Mouse (Mus musculus) adrenal gland, adult 18-20 months (tissue): ENCODE results near the gene Klk14. TPM values are rescaled to one million over a fixed set of nuclear protein-coding genes. Genes with fewer than 3 reads are reported as not detected.
"Not testable (repeated sequence)": the region's sequence is repeated elsewhere in the genome, so short reads cannot be mapped to it uniquely, and the experiment has no call there.

Experiments
- DNase-seq, 2 experiments: peaks; one replicate each; pipeline ENCODE4 v3.0.0; 2021 to 2022; ENCODE audit warnings: low spot score in 2 of 2
- long read RNA-seq, 2 experiments: library from polyadenylated mRNA; stranded (forward); transcript quantifications; one replicate each; pipeline ENCODE4 v2.0.0; 2021
- total RNA-seq, 2 experiments: library from RNA; stranded (reverse); gene quantifications; 1 replicate in 1 of 2; 2 replicates in 1 of 2; pipeline ENCODE4 v1.2.3; 2021

The Klk14 gene
- total RNA-seq: not detected
- long read RNA-seq, experiment 1: 0 reads
- long read RNA-seq, experiment 2: 0 reads

- DNase-seq: no peak
These were observed at the start of gene Klk14 for GRCm38 (mm10) chr7:43690118-43690517. Gene Klk14, plus strand, starts transcription at chr7:43690418.

GRCm38 (mm10) chr7:43642587-43642986 lies 47.6 kb upstream of the Klk14 start:
- peak in 1 of 2 experiments; percentile 41 for DNase-seq

GRCm38 (mm10) chr7:43643046-43643652 lies 47.1 kb upstream of the Klk14 start:
- no peak for DNase-seq

GRCm38 (mm10) chr7:43652683-43653082 lies 37.5 kb upstream of the Klk14 start:
- DNase-seq: no peak

- DNase-seq: no peak
These were observed 35.7 kb upstream of the Klk14 start for GRCm38 (mm10) chr7:43654519-43654918.

- DNase-seq: no peak
These were observed 34.0 kb upstream of the Klk14 start for GRCm38 (mm10) chr7:43656232-43656631.

- no peak for DNase-seq
These were observed 30.2 kb upstream of the Klk14 start, which contains the start of gene Siglece for GRCm38 (mm10) chr7:43660002-43660401. Gene Siglece, minus strand, starts transcription at chr7:43660161.

GRCm38 (mm10) chr7:43662804-43663203 lies 27.4 kb upstream of the Klk14 start:
- DNase-seq: no peak

- not testable (repeated sequence) for DNase-seq
These were observed 23.0 kb upstream of the Klk14 start for GRCm38 (mm10) chr7:43667221-43667620.

- DNase-seq: no peak
These were observed 21.6 kb upstream of the Klk14 start for GRCm38 (mm10) chr7:43668582-43668981.

GRCm38 (mm10) chr7:43671064-43671808 lies 19.0 kb upstream of the Klk14 start:
- DNase-seq: no peak

- peak; percentile 77 to 78 for DNase-seq
These were observed 18.2 kb upstream of the Klk14 start, which contains the start of gene Ctu1 for GRCm38 (mm10) chr7:43671809-43672580. Gene Ctu1, plus strand, starts transcription at chr7:43672016.

GRCm38 (mm10) chr7:43672581-43673260 lies 17.5 kb upstream of the Klk14 start:
- DNase-seq: no peak

- DNase-seq: no peak
These were observed 15.1 kb upstream of the Klk14 start for GRCm38 (mm10) chr7:43675091-43675490.

GRCm38 (mm10) chr7:43678517-43678916 lies 11.7 kb upstream of the Klk14 start:
- DNase-seq: peak; percentile 45 to 52

- DNase-seq: peak; percentile 52 to 64
These were observed 9.3 kb upstream of the Klk14 start for GRCm38 (mm10) chr7:43680960-43681359.

GRCm38 (mm10) chr7:43682511-43682910 lies 7.7 kb upstream of the Klk14 start:
- DNase-seq: not testable (repeated sequence)

GRCm38 (mm10) chr7:43685088-43685487 lies 5.1 kb upstream of the Klk14 start:
- no peak for DNase-seq

GRCm38 (mm10) chr7:43710031-43710430 lies 19.8 kb downstream of the Klk14 start:
- no peak for DNase-seq

- DNase-seq: no peak
These were observed 22.0 kb downstream of the Klk14 start, which contains the start of gene Klk13 for GRCm38 (mm10) chr7:43712267-43712666. Gene Klk13, plus strand, starts transcription at chr7:43712567.

- DNase-seq: no peak
These were observed 22.7 kb downstream of the Klk14 start for GRCm38 (mm10) chr7:43712917-43713316.
